Mouse (Mus musculus) heart, postnatal 0 days (tissue): ENCODE measurements around the gene Ank. TPM values are rescaled to one million over a fixed set of nuclear protein-coding genes. Genes with fewer than 3 reads are reported as not detected.

Experiments used
- ATAC-seq: fragments of 200-750 bp; cut with Nextera tagmentation; 2 replicates; pipeline ENCODE4 v1.8.0; 2017; ENCODE audit warnings: low read depth, moderate number of reproducible peaks, moderate library complexity; ENCODE audit not compliant: insufficient read depth
- DNase-seq: peaks from one replicate; pipeline ENCODE4 v3.0.0-alpha.2; 2016; ENCODE audit warnings: low spot score
- H3K27ac ChIP-seq: fragments of 300-500 bp; sonication (generic); 2 replicates; pipeline ENCODE4 v1.5.1; 2014; ENCODE audit warnings: low read depth, mild to moderate bottlenecking
- H3K27me3 ChIP-seq: fragments of 300-500 bp; sonication (generic); 2 replicates; pipeline ENCODE4 v1.6.1; 2014; ENCODE audit warnings: low read length, mixed read lengths; ENCODE audit not compliant: control insufficient read depth, insufficient read depth
- H3K36me3 ChIP-seq: fragments of 300-500 bp; sonication (generic); replicated peaks from 2 replicates; pipeline ENCODE4 v1.6.1; 2014; ENCODE audit warnings: low read length, mixed read lengths; ENCODE audit not compliant: control insufficient read depth, insufficient read depth
- H3K4me1 ChIP-seq: fragments of 300-500 bp; sonication (generic); 2 replicates; pipeline ENCODE4 v1.6.1; 2014; ENCODE audit warnings: antibody characterized with exemption; ENCODE audit not compliant: control insufficient read depth, insufficient read depth
- H3K4me2 ChIP-seq: fragments of 300-500 bp; sonication (generic); 2 replicates; pipeline ENCODE4 v1.6.1; 2014; ENCODE audit warnings: low read depth, mild to moderate bottlenecking, low read length, moderate library complexity
- H3K4me3 ChIP-seq: fragments of 300-500 bp; sonication (generic); 2 replicates; pipeline ENCODE4 v1.5.1; 2014; ENCODE audit warnings: low read depth, low read length
- H3K9ac ChIP-seq: fragments of 300-500 bp; sonication (generic); replicated peaks from 2 replicates; pipeline ENCODE4 v1.6.1; 2014; ENCODE audit warnings: low read depth, low read length, mixed read lengths
- H3K9me3 ChIP-seq: fragments of 300-500 bp; sonication (generic); replicated peaks from 2 replicates; pipeline ENCODE4 v1.6.1; 2016; ENCODE audit warnings: low read length; ENCODE audit not compliant: control insufficient read depth
- CTCF ChIP-seq: IDR thresholded peaks from 2 replicates; pipeline ENCODE4 v1.5.1; 2016; ENCODE audit warnings: antibody characterized with exemption, control low read depth, low read depth
- EP300 ChIP-seq: IDR thresholded peaks from 2 replicates; pipeline ENCODE4 v1.6.1; 2016; ENCODE audit warnings: antibody characterized with exemption, low read depth
- WGBS: fragments of 180-500 bp; shearing (Covaris S2); extraction: QIAGEN DNeasy Blood & Tissue Kit; methylation state at CpG from one replicate; pipeline ENCODE4 v1.1.7; 2014; 5-methylcytosine and 5-hydroxymethylcytosine counted together
- polyA plus RNA-seq: library from polyadenylated mRNA; unstranded; fragments of >200 nt; fragmentation: Nextera tagmentation; extraction: Ambion mirVana; gene quantifications from 2 replicates; pipeline ENCODE4 v1.2.1, GENCODE M21; 2015
- total RNA-seq: library from RNA; depleted of rRNA; stranded (reverse); fragments of >200 nt; gene quantifications from 2 replicates; pipeline ENCODE4 v1.2.3, GENCODE M21; 2014; ENCODE audit warnings: low replicate concordance

The Ank gene
- total and polyA plus RNA-seq, 2 experiments from 2014 or later: 21.2 to 30.6 TPM

DNA sequence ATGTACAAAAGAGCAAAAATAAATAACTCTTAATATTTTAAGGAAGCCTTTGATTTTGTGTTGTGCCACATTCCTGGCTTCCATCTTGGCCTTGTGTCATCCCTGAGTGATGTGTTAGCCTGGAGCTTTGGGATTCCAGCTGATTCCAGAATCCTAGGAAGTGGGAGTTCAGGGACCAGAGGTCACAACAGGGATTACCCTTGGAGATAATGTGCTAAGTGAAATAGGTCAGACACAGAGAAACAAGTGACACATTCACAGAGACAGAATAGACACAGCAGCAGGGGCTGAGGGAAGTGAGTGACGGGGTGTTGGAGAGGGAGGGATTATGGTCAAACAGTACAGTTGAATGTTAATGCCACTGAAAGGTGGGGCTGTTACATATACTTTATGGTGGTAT lies 26.3 kb downstream of the Ank start:
- no peak overlapping the region for H3K27ac ChIP-seq
- WGBS: 76% methylated on average over 1 of the region's 1 CpGs
- no peak overlapping the region for H3K9ac ChIP-seq
- no peaks in the 10 kb centered on the region for H3K36me3 ChIP-seq
- DNase-seq (no peak), ATAC-seq (no peak)
- no peaks in the 10 kb centered on the region for H3K9me3 ChIP-seq
- H3K27me3 ChIP-seq: no peaks in the 10 kb centered on the region
- peaks cover 43% of the 10 kb centered on the region for H3K4me1 ChIP-seq
- TF ChIP-seq EP300: no peak
- TF ChIP-seq CTCF: no peak
- H3K4me3 ChIP-seq: no peak overlapping the region
- H3K4me2 ChIP-seq: no peak overlapping the region

GRCm38 (mm10) chr15:27493516-27493915 lies 27.0 kb downstream of the Ank start:
- H3K9me3 ChIP-seq: no peaks in the 10 kb centered on the region
- peaks cover 39% of the 10 kb centered on the region for H3K4me1 ChIP-seq
- peak overlapping the region; percentile 2; the same call in 1 of the 2 replicates for H3K4me2 ChIP-seq
- WGBS: 13% methylated on average over 10 of the region's 10 CpGs
- TF ChIP-seq CTCF: no peak
- no peak for TF ChIP-seq EP300
- ATAC-seq (peak; percentile 55), DNase-seq (peak; percentile 38)
- H3K27me3 ChIP-seq: no peaks in the 10 kb centered on the region
- no peak overlapping the region for H3K4me3 ChIP-seq
- no peaks in the 10 kb centered on the region for H3K36me3 ChIP-seq
- peak overlapping the region; percentile 87 for H3K27ac ChIP-seq
- H3K9ac ChIP-seq: no peak overlapping the region

DNA sequence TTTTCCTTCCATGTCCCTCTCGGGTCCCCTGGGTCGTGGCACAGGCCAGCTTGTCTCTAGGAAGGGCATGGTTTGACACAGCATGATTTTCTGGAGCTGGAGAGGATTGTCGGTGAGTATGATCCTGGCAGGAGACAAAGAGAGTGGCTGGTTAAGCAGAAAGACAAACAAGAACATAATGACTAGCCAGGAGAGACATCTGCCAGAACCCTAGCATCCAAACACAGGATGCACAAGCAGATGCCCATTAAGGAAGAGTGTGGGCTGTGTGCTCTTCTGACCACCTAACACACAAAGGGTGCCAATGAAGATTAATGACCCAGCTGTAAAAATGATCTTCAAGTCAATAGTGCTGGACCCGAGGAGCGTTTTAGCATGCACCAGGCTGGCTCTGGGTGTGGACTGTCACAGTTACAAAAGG lies 29.5 kb downstream of the Ank start:
- Histone ChIP-seq H3K9ac (no peak overlapping the region), H3K4me1 (peaks cover 39% of the 10 kb centered on the region), H3K9me3 (no peaks in the 10 kb centered on the region), H3K4me3 (no peak overlapping the region), H3K27me3 (no peaks in the 10 kb centered on the region), H3K27ac (no peak overlapping the region), H3K4me2 (no peak overlapping the region), H3K36me3 (no peaks in the 10 kb centered on the region)
- DNase-seq: no peak
- 69% methylated on average over 5 of the region's 5 CpGs for WGBS
- ATAC-seq: no peak
- TF ChIP-seq EP300 (no peak), CTCF (no peak)

DNA sequence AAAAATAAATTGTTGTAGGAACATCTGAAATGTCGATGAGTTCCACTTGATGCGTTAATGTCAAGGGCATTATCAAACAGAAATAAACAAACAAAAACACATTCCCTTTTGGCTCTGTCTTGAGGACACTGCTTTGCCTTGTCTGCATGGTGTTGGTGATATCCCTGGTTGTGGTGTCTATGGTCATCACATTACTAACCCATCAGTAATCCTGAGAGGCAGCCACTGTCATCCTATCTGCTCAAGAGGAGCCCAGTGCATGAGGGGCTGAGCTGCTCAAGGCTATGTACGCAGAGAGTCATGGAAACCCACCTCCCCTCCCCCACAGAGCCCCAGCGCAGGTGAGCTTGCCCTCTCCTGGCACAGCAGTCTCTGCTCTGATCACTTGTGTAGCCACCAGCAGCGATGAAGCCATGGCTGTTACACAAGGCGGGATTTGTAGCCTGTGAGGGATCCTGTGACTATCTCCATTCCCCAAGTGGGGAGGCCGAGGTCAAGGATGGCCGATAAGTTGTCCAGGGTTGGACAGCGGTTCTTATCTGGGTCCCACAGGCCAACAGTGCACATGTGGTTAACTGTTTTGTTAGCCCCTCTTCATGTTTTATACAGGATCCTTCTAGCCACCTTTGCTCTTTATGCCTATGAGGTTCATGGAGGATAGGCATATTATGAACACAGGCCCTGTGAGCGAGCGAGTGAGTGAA lies 30.3 kb downstream of the Ank start:
- no peak overlapping the region for H3K27ac ChIP-seq
- no peaks in the 10 kb centered on the region for H3K36me3 ChIP-seq
- TF ChIP-seq EP300: no peak
- no peak for TF ChIP-seq CTCF
- H3K9me3 ChIP-seq: no peaks in the 10 kb centered on the region
- H3K27me3 ChIP-seq: no peaks in the 10 kb centered on the region
- ATAC-seq: no peak
- peaks cover 41% of the 10 kb centered on the region for H3K4me1 ChIP-seq
- 72% methylated on average over 11 of the region's 11 CpGs for WGBS
- H3K4me2 ChIP-seq: no peak overlapping the region
- no peak overlapping the region for H3K4me3 ChIP-seq
- no peak overlapping the region for H3K9ac ChIP-seq
- no peak for DNase-seq

GRCm38 (mm10) chr15:27497300-27497997 lies 31.0 kb downstream of the Ank start:
- WGBS: 77% methylated on average over 7 of the region's 7 CpGs
- Histone ChIP-seq H3K4me2 (no peak overlapping the region), H3K9ac (no peak overlapping the region), H3K4me1 (peaks cover 41% of the 10 kb centered on the region), H3K9me3 (no peaks in the 10 kb centered on the region), H3K27me3 (no peaks in the 10 kb centered on the region), H3K4me3 (no peak overlapping the region), H3K36me3 (no peaks in the 10 kb centered on the region), H3K27ac (no peak overlapping the region)
- no peak for ATAC-seq
- TF ChIP-seq EP300 (no peak), CTCF (no peak)
- DNase-seq: no peak
